Mouse (Mus musculus) adrenal gland, adult 10 weeks (tissue): Measurements from ENCODE around the gene Gmppb. TPM values are rescaled to one million over a fixed set of nuclear protein-coding genes. Genes with fewer than 3 reads are reported as not detected.

ENCODE experiments used
- polyA plus RNA-seq: library from polyadenylated mRNA; stranded (reverse); fragments of 350-450 nt; fragmentation: Illumina TruSeq; extraction: RNeasy Lipid Tissue Mini Kit (QIAGEN cat#74804); gene quantifications from one replicate; pipeline ENCODE4 v1.2.3, GENCODE M21; 2014; ENCODE audit warnings: low read depth, low replicate concordance

Gmppb gene
- polyA plus RNA-seq: 0.64 TPM

GRCm38 (mm10) chr9:108049016-108049455 is at the start of gene Gmppb:
Gene Gmppb (plus strand): TSS chr9:108049242.

GRCm38 (mm10) chr9:108001922-108002770 is 46.9 kb upstream of the Gmppb start, which contains the start of gene Ip6k1:
Gene Ip6k1 (plus strand): TSS chr9:108002501.

GRCm38 (mm10) chr9:108052885-108053664 is 4.0 kb downstream of the Gmppb start, which contains the start of gene Amigo3:
Gene Amigo3 (plus strand): TSS chr9:108053159.

GRCm38 (mm10) chr9:108080168-108080567 is 31.1 kb downstream of the Gmppb start, which contains the start of gene Mst1:
Gene Mst1 (plus strand): TSS chr9:108080436.

GRCm38 (mm10) chr9:108082988-108083431 is 34.0 kb downstream of the Gmppb start, which contains the start of gene Rnf123:
Gene Rnf123 (minus strand): TSS chr9:108083346.

GRCm38 (mm10) chr9:108094184-108094941 is 45.3 kb downstream of the Gmppb start, which contains the start of gene Apeh:
Gene Apeh (minus strand): TSS chr9:108094606.

Other genes with a start within 250 kb of the Gmppb start
- 106 TPM for gene Rbm6, start 176.0 kb upstream of the Gmppb start, polyA plus RNA-seq
- gene Mon1a, start 161.1 kb upstream of the Gmppb start, polyA plus RNA-seq: 0.35 TPM
- gene Mst1r, start 142.4 kb upstream of the Gmppb start, polyA plus RNA-seq: 0.93 TPM
- gene Actl11, start 120.8 kb upstream of the Gmppb start, polyA plus RNA-seq: not detected
- 0.64 TPM for gene Camkv, start 113.6 kb upstream of the Gmppb start, polyA plus RNA-seq
- gene Traip, start 99.1 kb upstream of the Gmppb start, polyA plus RNA-seq: not detected
- gene Uba7, start 73.7 kb upstream of the Gmppb start, polyA plus RNA-seq: 2.0 TPM
- not detected for gene Gm20661, start 66.2 kb upstream of the Gmppb start, polyA plus RNA-seq
- gene Inka1, start 63.4 kb upstream of the Gmppb start, polyA plus RNA-seq: not detected
- gene Cdhr4, start 56.7 kb upstream of the Gmppb start, polyA plus RNA-seq: not detected
- not detected for gene Gm20662, start 52.9 kb upstream of the Gmppb start, polyA plus RNA-seq
- 27.1 TPM for gene Ip6k1, start 46.7 kb upstream of the Gmppb start, polyA plus RNA-seq
- gene Amigo3, start 3.9 kb downstream of the Gmppb start, polyA plus RNA-seq: 0.23 TPM
- gene Mst1, start 31.2 kb downstream of the Gmppb start, polyA plus RNA-seq: not detected
- 0.99 TPM for gene Rnf123, start 34.1 kb downstream of the Gmppb start, polyA plus RNA-seq
- gene Apeh, start 45.4 kb downstream of the Gmppb start, polyA plus RNA-seq: 40.2 TPM
- gene Bsn, start 141.1 kb downstream of the Gmppb start, polyA plus RNA-seq: 0.35 TPM
- gene Dag1, start 214.7 kb downstream of the Gmppb start, polyA plus RNA-seq: 56.8 TPM
- 27.2 TPM for gene Nicn1, start 241.2 kb downstream of the Gmppb start, polyA plus RNA-seq
- gene Amt, start 247.6 kb downstream of the Gmppb start, polyA plus RNA-seq: 0.82 TPM